Mouse (Mus musculus): ENCODE data around the gene Gm15517.
"Not testable (repeated sequence)": the region's sequence is repeated elsewhere in the genome, so short reads cannot be mapped to it uniquely, and the experiment has no call there.

Gm15517 gene

DNA sequence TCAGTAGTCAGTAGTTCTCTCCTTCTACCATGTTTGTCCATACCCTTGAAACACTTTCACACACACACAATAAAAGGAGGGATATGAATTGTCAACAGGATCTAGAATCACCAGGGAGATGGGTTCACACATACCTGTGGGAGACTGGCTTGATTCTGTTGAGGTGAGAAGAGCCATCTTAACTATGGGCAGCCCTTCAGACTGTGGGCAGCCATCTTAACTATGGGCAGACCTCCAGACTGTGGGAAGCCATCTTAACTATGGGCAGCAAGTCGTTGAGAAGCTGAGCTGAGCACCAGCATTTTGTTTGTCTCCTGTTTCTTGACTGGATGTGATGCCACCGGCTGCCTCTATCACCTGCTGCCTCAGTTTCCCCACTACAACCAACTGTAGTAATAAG, 10.1 kb downstream of the Gm15517 start:
- no peak for DNase-seq

DNA sequence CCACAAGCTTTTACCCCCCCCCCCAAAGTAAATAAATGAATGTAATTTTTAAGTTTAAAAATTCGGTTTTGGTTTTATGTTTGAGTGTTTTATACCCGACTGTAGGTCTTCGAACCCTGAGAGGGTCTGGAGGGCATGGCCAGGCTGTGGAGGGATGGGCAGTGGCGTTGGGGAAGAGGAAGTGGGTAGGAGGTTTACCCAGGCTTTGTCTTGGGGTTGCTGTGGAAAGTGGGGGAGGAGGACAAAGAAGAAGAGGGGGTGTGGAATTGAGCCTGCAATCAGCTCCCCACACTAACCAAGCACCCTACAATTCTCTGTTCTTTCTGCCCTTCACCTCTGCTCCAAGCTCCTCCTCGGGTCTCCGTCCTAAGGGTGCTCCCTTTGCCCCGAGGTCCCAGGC, 11.3 kb downstream of the Gm15517 start:
- DNase-seq = no peak

DNA sequence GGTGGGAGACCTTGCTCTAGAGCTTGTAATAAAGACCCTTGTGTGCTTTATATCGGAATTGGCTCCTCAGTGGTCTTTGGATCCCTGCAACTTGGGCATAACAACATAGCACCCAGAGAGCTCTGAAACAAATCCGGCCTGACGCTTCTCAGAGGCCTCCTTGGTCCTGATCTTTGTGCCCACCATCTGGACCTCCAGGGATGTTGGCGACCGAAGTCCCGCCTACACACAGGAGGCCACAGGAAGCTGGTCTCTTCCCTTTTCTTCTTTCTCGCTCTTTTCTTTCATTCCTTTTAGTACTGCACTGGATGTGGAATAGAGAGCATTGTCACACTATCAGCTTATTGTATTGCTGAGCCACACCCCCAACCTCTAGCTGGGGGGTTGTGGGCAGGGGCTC, 12.2 kb downstream of the Gm15517 start:
- DNase-seq = no peak

DNA sequence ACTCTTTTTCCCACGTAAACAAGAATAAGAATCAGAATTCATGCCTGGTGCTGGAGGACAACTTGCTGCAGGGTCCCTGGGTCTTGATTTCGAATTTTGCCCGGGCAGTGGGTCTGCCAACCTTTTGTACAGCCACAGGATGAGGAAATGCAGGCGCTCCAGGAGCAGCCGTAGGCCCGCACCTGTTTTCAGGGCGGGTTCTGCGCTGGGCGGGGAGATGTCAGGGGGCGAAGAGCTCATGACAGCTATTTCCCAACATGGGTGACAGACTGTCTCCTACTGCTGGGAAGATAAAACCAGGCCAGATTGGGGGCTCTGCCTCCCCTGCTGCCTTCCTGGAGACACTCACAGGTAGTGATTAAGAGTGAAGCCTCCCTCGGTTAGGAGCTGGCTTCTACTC, 12.8 kb downstream of the Gm15517 start:
- no peak for DNase-seq

DNA sequence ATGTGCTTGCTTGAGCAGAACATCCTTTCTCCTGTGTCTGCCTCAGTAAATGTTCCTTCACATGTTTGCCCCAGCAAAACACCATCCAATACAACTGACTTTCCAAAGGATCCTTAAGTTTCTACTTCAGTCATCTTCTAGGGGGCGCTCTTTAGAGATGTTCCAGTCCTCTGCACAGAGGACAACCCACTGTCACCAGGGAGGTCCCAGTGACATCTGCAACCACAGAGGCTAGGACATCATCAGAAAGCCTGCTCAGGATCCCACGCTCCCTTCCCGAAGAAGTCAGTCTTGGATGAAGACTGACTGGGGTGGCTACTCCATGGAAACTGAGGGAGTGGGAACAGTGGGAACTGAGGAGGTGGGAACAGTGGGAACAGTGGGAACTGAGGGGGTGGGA, 14.3 kb downstream of the Gm15517 start:
- no peak for DNase-seq

DNA sequence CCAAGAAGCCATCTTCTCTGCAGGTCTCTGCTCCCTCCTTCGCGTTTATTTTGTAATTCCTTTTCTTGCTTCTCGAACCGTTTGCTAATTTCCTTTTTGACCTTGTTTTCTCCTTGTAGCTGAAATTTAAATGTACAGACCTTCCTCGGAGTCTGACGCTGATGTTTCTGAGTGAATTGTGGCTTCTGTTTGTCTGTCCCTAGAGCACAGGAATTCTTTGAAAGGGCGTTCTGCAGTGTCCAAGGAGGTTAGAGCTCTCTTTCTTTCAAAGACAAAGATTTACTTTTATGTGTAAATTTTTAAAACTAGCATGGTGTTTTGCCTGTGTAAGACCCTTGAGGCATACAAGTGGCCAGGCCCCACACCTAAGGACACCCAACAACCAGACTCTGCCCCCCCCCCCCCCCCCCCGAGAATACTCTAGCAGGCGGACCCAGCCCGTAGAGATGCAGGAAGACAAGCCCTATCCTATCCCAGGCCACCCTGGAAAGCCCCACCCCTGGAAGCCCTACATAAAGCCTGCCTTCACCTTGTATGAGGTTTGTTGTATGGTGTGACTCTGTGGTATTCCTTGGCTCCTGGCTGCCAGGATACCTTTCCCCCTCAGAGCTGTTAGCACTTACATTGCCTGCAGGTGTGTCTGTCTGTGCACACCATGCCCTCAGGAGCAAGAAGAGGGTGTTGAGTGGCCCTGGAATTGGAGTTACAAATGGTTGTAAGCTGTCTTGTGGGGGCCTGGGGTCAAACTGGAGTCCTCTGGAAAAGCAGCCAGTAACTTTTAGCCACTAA, 15.4 kb downstream of the Gm15517 start:
- no peak for DNase-seq

DNA sequence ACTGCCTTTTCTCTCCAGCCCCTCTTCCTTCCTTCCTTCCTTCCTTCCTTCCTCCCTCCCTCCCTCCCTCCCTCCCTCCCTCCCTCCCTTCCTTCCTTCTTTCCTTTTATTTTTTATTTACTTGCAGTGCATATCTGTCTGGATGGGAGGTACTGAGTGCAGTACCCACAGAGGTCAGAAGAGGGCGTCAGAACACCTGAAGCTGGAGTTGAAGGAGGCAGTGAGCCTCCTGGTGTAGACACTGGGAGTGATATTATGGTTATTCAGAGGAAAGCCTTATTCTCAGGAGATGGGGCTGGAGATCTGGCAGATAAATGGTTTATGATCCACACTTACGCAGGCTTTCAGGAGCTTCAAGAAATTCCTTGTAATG, 16.0 kb downstream of the Gm15517 start:
- peak; percentile 65 for DNase-seq

DNA sequence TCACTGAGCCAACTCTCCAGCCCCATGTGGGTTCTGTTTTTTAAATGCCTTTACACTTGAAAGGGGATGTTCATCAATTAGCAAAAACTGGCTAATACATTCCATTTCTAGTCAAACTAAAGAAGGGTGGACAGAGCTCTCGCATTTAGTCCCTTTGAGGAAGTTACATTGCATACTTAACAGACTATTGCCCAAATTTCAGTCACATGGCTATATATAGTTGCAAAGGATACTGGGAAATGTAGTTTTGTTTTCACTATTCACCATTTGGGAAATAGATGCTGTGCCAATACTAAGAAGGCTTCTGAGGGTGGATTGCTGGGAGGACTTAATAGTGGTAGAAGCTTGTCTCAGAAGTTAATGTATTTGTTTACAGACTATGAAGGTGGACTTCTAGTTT, 19.7 kb downstream of the Gm15517 start:
- no peak for DNase-seq

DNA sequence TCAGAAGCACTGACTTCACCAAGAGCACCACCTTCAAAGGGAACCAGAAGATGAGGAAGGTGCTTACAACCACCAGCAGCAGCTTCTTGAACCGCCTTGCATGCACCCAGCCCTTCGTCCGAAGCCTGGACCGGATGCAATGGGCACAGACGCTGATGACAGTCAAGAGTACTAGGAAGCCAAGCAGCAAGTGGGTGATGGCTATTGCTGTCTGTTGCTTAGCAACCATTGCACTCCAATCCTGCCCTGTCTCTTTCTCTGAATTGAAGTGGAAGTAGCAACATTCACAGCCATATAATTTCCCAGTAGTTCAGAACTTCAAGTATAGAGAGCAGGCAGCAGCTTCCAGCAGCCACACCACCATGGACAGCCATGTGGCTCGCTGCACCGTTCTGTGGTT, 20.3 kb downstream of the Gm15517 start:
- DNase-seq = no peak

DNA sequence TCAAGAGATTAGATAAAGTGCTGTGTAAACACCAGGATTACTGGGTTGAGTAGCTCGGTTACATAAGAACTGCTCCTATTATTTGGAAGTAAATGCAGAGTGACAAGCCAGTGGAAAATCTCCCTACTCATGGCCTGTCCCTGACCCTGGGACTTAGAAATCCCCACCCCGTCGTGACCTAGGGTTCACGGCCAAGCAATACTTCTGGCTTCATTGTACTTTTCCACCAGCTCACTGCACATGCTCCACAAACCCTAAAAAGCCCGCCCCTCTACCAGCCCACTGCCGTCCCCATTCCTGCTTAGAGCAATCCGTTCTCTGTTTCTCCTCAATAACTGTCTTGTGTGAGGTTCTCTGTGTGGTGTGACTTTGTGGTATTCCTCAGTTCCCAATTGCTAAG, 26.5 kb downstream of the Gm15517 start:
- DNase-seq = no peak

DNA sequence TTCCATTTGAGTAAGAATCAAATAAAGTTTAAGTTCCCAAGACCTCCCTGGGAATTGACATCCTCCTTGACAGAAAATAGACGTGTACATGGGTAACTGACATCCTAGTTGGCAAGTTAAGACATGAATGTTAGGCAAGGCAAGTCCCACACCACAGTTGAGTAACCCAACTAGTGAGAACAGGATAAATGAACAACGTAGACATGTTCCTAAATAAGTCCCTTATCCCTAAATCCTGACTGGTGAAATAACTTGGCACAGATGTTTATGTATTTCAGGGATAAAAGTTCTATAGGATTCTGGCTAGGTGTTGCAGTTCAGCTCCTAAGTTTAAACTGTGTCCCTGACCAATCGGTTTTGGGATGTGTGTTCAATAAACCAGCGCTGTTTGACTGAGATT, 29.7 kb downstream of the Gm15517 start:
- no peak for DNase-seq

DNA sequence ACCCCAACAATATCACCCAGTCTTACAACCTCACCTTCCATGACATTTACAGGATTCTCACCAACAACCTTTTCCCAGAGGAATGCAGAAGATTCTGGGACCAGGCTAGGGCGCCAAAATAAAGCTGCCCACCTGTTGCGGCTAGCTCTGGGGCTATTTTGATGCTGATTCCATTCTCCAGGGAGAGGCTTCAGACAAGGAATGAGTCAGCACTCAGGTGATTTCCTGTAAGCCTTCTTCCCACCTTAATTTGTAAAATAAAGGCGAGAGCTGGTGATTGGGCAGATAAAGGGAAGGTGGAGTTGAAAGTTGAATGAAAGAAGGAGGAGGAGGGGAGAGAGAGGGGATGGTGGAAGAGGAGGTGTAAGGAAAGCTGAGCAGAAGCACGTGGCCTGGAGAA, 30.2 kb downstream of the Gm15517 start:
- no peak for DNase-seq

DNA sequence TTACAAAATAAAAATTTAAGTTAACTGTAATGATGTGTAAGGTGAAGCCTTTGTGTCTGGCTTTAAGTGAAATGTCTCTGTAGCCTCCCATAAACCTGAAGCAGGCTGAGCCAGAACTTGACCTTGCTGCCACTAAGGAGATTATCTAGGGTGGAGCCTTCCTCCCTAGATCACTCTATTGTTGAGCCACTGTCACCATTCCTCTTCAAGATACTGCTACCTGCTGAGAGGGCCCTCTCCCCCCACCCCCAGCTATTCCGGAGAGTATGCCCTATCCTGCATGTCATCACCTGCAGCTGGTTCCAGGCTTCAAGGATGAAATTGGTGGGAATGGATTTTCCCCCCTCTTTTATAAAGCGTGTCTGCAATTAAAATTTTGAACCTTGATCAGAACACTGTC, 36.3 kb downstream of the Gm15517 start:
- DNase-seq = not testable (repeated sequence)

DNA sequence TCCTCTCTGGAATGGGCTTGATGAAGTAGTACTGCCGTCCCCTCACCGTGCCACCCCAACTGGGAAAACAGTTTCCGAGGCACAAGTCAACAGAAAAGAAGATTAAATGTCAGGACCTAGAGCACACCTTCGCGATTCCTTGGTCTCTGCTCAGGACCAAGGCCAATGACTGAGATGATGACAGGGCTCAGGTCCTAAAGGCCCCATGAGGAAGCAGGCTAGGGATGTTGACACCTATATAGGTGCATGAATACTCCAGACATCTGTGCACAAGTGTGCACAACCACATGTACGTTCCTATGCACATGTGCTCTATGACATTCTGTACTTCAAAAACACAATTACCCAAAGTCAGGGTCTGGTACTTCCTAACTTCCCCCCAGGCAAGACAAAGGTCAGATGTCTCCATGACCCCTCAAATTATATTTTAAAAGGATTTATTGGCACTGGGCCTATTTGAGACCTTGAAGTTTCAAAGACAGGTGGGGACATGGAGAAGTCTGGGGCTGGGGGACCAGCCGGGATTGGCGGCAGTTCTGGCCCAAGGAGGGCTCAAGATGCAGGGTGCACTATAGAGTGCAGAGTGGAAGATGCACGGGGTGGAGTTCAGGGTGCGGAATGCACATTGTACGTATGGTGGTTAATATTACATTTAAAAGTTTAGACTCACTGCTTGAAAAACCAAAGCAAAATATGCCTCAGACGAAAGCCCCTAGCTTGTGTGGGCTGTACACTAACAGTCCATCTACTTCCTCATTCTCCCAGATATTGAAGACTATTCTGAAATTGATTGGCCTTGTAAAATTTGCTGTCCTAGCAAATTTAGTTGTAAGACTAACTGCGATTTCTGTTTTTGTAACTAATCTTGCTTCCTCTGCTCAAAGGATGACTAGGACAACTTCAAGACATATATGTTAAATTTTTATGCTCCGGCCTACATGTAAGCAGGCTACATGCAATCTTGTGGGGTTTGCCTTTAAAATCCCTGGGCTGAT, 42.4 kb downstream of the Gm15517 start:
- DNase-seq = no peak

DNA sequence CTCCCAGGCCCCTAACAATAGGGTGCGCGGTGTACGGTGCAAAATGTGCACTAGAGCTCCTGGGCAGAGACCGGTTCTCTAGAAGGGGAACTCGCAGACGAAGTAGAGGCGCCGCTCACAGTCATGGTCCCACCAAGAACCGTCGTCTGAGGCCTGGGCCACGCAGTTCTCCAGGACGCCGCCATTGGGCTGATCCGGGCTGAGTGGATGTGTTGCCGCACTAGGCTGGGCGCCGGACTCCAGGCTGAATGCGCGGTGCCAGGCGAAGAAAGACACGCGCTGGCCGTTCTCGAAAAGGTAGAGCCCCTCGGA, 43.2 kb downstream of the Gm15517 start:
- no peak for DNase-seq

DNA sequence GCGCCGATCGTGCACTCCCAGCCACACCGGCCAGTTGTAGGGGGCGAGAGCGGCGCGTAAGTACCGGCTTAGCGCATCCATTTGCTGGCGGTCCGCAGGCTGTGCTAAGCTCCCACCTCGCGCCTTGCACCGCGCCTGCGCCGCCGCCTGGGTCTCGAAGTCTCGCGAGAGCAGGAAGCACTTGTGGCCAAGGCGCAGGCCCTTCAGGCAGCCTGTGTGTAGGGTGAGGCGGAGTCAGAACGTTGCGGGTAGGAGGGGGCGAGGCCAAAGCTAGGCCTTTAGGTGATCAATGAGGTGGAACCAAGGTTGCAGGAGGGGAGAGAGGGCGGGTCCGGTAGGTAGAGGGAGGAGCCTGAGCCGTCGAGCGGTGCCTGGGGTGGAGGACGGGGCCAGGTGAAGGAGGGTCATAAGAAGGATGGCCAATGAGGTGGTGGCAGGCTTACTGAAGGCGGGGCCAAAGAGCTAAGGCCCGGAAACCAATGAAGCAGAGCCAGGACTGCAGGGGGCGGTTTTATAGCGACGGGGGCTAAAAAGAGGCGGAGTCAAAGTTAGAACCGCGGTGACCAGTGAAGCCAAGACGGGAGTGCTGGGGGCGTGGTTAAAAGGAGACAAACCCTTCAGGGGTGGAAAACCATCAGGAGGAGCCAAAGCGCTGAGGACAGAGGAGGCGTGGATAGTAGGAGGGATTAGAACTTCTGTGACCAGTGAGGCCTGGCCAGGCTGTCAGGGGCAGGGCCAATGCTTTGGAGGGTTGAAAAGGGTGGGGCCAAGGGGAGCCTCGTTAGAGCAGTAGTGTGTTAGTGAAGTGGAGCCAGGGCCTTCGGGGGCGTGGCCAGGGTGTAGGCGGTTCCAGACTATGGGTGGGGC, 43.8 kb downstream of the Gm15517 start:
- DNase-seq = peak; percentile 98

DNA sequence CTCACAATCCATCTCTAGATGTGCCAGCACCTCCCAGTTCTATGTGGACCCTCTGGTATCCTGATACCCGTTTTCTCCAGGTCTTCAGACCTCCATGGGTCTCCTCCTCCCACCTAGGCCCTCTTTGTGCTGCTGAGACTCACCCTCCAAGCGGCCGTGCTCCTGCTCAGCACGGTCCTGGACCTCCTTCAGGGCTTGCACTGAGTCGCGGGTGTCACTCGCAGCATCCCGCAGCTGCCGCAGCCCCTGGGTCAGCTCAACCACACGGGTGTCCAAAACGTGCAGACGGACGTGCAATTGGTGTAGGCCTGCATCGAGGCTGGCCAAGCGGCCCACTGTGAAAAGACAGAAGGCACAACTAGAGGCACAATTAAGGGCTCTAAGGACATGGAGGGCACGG, 44.4 kb downstream of the Gm15517 start:
- no peak for DNase-seq

DNA sequence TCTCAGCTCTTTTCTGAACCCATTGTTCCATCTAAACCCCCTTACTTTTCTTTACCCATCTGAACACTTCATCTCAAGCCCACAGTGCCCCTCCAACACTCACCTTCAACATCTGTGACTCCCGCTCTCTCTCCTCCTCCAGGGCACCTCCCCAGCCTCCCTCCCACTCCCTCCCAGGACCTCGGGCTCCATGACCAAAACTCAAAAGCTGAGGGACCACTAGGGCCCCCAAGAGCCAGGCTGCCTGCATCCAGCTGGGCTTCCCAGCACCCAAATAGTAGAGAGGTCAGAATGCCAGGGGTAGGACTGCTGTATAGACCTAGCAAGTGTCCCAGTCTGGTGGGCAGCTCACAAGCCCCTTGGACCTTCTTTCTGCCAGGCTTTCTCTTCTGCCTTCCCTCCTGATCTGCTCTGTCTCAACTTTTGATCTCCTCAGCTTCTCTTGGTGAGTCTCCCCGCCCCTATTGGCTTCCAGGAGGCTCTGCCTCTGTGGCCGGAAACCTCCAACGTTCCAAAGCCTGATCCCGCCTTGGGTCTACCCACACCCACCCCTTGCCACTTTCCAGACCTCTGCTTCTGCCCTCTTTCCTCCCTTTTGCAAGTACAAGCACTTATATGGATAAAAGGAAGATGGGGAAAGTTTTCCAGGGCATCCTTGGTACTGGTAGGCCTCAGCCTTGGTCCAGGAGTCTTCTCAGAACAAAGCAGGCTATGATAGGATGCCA, 45.4 kb downstream of the Gm15517 start, which contains the start of gene Clec11a:
Clec11a (minus strand) TSS at position 387 of the 725 bp plus-strand sequence.
- DNase-seq = no peak

DNA sequence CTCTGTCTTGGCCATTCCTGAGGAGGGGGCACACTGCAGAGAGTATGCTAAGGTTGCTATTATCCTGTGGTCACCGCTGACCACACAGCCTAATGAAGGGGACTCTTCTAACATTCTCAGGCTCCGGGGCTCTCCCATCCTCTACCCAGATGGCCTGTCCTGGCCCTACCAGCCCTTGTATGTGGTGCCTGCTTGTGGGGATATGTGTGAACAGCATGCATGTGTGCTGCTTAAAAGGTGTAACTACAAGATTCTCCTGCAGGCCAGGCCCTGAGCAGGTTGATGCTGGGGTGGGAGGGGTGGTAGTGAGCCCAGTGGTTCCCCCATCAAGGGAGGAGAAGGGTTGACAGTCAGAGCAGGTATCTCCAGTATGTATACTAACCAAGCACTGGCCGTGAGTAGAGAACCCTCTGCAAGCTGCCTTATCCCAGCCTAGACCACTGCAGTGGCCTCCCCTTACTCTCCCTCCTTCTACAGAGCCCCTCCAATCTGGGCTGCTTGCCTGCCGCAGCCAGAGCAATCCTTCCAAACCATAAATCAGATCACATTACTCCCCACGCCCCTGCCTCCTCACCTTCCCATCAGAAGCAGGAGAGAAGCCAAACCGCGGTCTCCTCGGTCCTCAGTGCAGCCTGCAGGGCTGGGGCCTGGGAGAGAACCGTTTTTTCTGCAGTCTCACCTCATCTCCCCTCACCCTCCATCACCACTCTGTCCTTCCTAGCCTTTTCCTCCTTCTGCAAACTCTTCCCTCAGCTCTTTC, 46.2 kb downstream of the Gm15517 start:
- no peak for DNase-seq

DNA sequence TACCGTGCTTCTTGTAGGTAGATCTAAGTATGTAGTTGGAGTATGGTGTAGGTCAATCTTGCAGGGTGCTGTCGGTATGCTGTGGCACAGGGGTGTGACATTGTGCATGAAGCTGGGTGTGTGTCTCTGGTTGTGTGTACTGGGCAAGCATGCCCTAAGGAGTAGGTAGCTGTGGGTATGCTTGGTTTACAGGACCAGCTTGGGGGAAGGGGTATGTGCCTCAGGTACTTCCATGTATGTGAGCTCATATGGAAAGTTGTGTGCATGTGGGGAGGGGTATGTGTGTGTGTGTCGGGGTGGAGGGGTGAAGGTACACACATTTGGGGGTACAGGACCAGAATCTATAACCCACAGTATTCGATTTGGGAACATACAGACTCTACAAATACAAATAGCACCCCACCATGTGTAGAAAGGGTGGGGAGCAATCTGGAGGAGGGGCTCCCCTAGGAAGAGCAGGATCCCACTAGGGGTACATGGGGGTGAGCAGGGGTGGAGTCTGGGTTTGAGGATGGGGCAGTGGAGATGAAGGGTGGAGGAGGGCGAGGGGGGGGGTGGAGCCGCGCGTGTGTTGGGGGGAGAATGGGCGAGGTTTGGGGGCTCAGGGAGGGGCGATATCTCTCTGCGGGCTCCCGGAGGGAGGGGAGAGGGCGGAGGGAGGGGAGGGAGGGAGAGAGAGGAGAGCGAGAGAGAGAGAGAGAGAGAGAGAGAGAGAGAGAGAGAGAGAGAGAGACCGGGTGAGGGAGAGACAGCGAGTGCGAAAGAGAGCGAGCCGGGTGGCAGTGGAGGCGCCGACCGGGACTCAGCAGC, 48.4 kb downstream of the Gm15517 start, which contains the start of gene Shank1:
Shank1 (plus strand) TSS at position 779 of the 810 bp plus-strand sequence.
- no peak for DNase-seq

Measured in layer of hippocampus, adult 9-11 months (tissue).